Mouse (Mus musculus) ES-E14 (cell line): ENCODE measurements around the gene Fry.

Experiments used
- CHD2 ChIP-seq: IDR thresholded peaks from 2 replicates; pipeline ENCODE4 v1.6.1; 2014; ENCODE audit warnings: mild to moderate bottlenecking, low read depth, low read length, inconsistent platforms
- HCFC1 ChIP-seq: IDR thresholded peaks from 2 replicates; pipeline ENCODE4 v1.6.1; 2012; ENCODE audit warnings: low read length, inconsistent platforms, borderline replicate concordance; ENCODE audit not compliant: insufficient read depth
- MAFK ChIP-seq: IDR thresholded peaks from 2 replicates; pipeline ENCODE4 v1.6.1; 2014; ENCODE audit warnings: mild to moderate bottlenecking, low read depth, low read length, inconsistent platforms; ENCODE audit not compliant: insufficient read depth
- ZC3H11A ChIP-seq: IDR thresholded peaks from 2 replicates; pipeline ENCODE4 v1.6.1; 2012; ENCODE audit warnings: low read depth, mild to moderate bottlenecking, inconsistent platforms, low read length, borderline replicate concordance
- ZNF384 ChIP-seq: IDR thresholded peaks from 2 replicates; pipeline ENCODE4 v1.6.1; 2012; ENCODE audit warnings: low read depth, low read length, inconsistent platforms

DNA sequence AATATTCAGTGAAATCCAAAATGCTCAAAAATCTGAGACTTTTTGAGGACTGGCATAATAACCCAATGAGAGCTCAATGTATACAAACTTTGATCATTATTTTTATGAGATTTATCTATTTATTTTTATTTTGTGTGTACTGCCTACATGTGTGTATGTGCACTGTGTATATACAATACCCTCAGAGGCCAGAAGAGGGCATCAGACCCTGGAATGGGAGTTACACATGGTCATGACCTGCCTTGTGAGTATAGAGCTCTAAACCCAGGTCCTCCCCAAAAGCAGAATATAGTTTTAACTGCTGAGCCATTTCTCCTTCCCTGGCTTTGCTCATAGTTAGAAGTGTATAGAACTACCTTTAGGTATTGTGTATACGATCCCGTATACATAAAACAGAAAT is 298.8 kb downstream of the Fry start:
- TF ChIP-seq ZNF384 (no peak), HCFC1 (no peak), CHD2 (no peak), ZC3H11A (no peak), MAFK (no peak)
